Mouse (Mus musculus): ENCODE measurements around the gene Mcm2.
A peak's percentile ranks its signal among the peaks of the same experiment; 100 is the strongest.

Mcm2 gene

GRCm38 (mm10) chr6:88898534-88899048, at the start of gene Mcm2:
Mcm2 (minus strand) TSS chr6:88898780.
- DNase-seq (ENCODE audit: low spot score in 2 of 2) = peak; percentile 88 to 96

- DNase-seq (ENCODE audit: low spot score in 2 of 2) = no peak
Observed at GRCm38 (mm10) chr6:88947771-88948170, 49.2 kb upstream of the Mcm2 start.

- no peak for DNase-seq (ENCODE audit: low spot score in 2 of 2)
Observed at GRCm38 (mm10) chr6:88946442-88946841, 47.9 kb upstream of the Mcm2 start.

GRCm38 (mm10) chr6:88943666-88944065, 45.1 kb upstream of the Mcm2 start:
- DNase-seq (ENCODE audit: low spot score in 2 of 2) = no peak

GRCm38 (mm10) chr6:88942595-88942994, 44.0 kb upstream of the Mcm2 start:
- DNase-seq (ENCODE audit: low spot score in 2 of 2) = no peak

- DNase-seq (ENCODE audit: low spot score in 2 of 2) = no peak
Observed at GRCm38 (mm10) chr6:88941628-88942027, 43.0 kb upstream of the Mcm2 start.

- DNase-seq (ENCODE audit: low spot score in 2 of 2) = no peak
Observed at GRCm38 (mm10) chr6:88940090-88940916, 41.7 kb upstream of the Mcm2 start.

GRCm38 (mm10) chr6:88939281-88940089, 40.9 kb upstream of the Mcm2 start:
- no peak for DNase-seq (ENCODE audit: low spot score in 2 of 2)

- DNase-seq (ENCODE audit: low spot score in 2 of 2) = no peak
Observed at GRCm38 (mm10) chr6:88938664-88939055, 40.1 kb upstream of the Mcm2 start.

GRCm38 (mm10) chr6:88937971-88938663, 39.5 kb upstream of the Mcm2 start:
- DNase-seq (ENCODE audit: low spot score in 2 of 2) = no peak

- no peak for DNase-seq (ENCODE audit: low spot score in 2 of 2)
Observed at GRCm38 (mm10) chr6:88937214-88937549, 38.6 kb upstream of the Mcm2 start.

GRCm38 (mm10) chr6:88936342-88937213, 38.0 kb upstream of the Mcm2 start:
- DNase-seq (ENCODE audit: low spot score in 2 of 2) = no peak

- no peak for DNase-seq (ENCODE audit: low spot score in 2 of 2)
Observed at GRCm38 (mm10) chr6:88935735-88936276, 37.2 kb upstream of the Mcm2 start.

- no peak for DNase-seq (ENCODE audit: low spot score in 2 of 2)
Observed at GRCm38 (mm10) chr6:88934816-88935215, 36.2 kb upstream of the Mcm2 start.

- DNase-seq (ENCODE audit: low spot score in 2 of 2) = no peak
Observed at GRCm38 (mm10) chr6:88934132-88934531, 35.6 kb upstream of the Mcm2 start.

- no peak for DNase-seq (ENCODE audit: low spot score in 2 of 2)
Observed at GRCm38 (mm10) chr6:88931449-88931848, 32.9 kb upstream of the Mcm2 start.

- no peak for DNase-seq (ENCODE audit: low spot score in 2 of 2)
Observed at GRCm38 (mm10) chr6:88930049-88930448, 31.5 kb upstream of the Mcm2 start.

- DNase-seq (ENCODE audit: low spot score in 2 of 2) = no peak
Observed at GRCm38 (mm10) chr6:88929451-88929850, 30.9 kb upstream of the Mcm2 start.

GRCm38 (mm10) chr6:88928576-88928975, 30.0 kb upstream of the Mcm2 start:
- no peak for DNase-seq (ENCODE audit: low spot score in 2 of 2)

GRCm38 (mm10) chr6:88928026-88928425, 29.4 kb upstream of the Mcm2 start:
- no peak for DNase-seq (ENCODE audit: low spot score in 2 of 2)

- DNase-seq (ENCODE audit: low spot score in 2 of 2) = peak; percentile 66 to 71
Observed at GRCm38 (mm10) chr6:88927595-88927994, 29.0 kb upstream of the Mcm2 start.
